Mouse (Mus musculus): Measurements from ENCODE around the gene Nod2. TPM values are rescaled to one million over a fixed set of nuclear protein-coding genes. Genes with fewer than 3 reads are reported as not detected.
"Not testable (repeated sequence)": the region's sequence is repeated elsewhere in the genome, so short reads cannot be mapped to it uniquely, and the experiment has no call there.

Gene Nod2
- total and polyA plus RNA-seq, 3 experiments, result 1.1 to 1.9 (median 1.5) TPM

GRCm38 (mm10) chr8:88650016-88650708 lies 3.0 kb downstream of the Nod2 start:
- Histone ChIP-seq H3K36me3 (ENCODE audit: control insufficient read depth, insufficient read depth, low read length) (no peaks in the 10 kb centered on the region), H3K79me2 (replicated peaks; ENCODE audit: control insufficient read depth, insufficient read depth, low read length) (no peaks in the 10 kb centered on the region), H3K27ac (peak overlapping the region; percentile 55), H3K9ac (ENCODE audit: low read depth, low read length) (no peak overlapping the region), H3K27me3 (ENCODE audit: control insufficient read depth, insufficient read depth, low read length) (no peaks in the 10 kb centered on the region), H3K4me1 (ENCODE audit: control insufficient read depth, insufficient read depth, low read length) (peaks cover 23% of the 10 kb centered on the region), H3K4me3 (no peak overlapping the region)
- TF ChIP-seq CTCF (IDR thresholded peaks at IDR 0.05) (no peak), POLR2A (IDR thresholded peaks at IDR 0.05; ENCODE audit: insufficient read depth, low read depth, low read length) (no peak), EP300 (IDR thresholded peaks at IDR 0.05; ENCODE audit: insufficient read depth, low read depth, low read length) (no peak)
- 39% methylated on average over 6 of the region's 6 CpGs for WGBS
- peak in 1 of 2 experiments; percentile 26 for DNase-seq
- intact Hi-C loops (cut with DNase I), result no loop called here

DNA sequence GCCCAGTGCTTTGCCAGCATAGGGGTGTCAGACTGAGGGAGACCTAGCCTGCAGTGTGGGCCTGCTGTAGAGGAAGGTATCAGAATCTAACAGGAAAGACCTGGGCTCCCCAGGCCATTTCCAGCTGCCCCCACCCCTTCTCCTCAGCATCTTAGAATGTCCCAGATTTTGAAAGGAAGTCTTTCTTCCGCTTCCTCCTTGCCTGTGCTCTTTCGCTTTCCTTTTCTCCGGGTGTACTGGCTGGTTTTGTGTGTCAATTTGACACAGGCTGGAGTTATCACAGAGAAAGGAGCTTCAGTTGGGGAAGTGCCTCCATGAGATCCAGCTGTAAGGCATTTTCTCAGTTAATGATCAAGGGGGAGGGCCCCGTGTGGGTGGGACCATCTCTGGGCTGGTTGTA lies 4.0 kb downstream of the Nod2 start:
- H3K4me1 ChIP-seq (ENCODE audit: control insufficient read depth, insufficient read depth, low read length), result peaks cover 23% of the 10 kb centered on the region
- 33% methylated on average over 4 of the region's 4 CpGs for WGBS
- H3K36me3 ChIP-seq (ENCODE audit: control insufficient read depth, insufficient read depth, low read length); intact Hi-C loops (cut with DNase I); H3K27me3 ChIP-seq (ENCODE audit: control insufficient read depth, insufficient read depth, low read length); H3K79me2 ChIP-seq (replicated peaks; ENCODE audit: control insufficient read depth, insufficient read depth, low read length); H3K4me3 ChIP-seq; H3K9ac ChIP-seq (ENCODE audit: low read depth, low read length): not testable (repeated sequence)
- peak overlapping the region; percentile 55 for H3K27ac ChIP-seq
- peak; percentile 38 to 46 for DNase-seq

- H3K4me1 ChIP-seq (ENCODE audit: control insufficient read depth, insufficient read depth, low read length), result peaks cover 8% of the 10 kb centered on the region
These were observed 8.2 kb downstream of the Nod2 start for GRCm38 (mm10) chr8:88655334-88655733.

DNA sequence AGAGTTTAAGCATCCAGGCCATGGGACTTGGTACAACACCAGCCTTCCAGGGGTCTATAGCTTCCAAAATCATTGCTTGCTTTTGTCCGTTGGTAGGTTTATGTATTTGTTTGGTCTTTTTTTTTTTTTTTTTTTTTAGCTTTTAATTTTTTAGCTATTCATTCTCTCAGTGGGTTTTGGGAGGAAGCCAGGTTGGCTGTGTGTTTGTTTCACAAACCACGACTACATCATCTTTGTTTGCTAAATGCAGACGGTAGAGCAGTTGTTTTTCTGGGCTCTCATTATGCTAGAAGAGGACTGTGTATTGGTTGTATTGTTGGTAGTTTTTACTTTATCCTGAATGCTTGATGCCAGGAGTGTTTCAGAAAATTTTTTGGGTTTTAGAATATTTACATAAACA lies 12.8 kb downstream of the Nod2 start:
- Histone ChIP-seq H3K27me3 (ENCODE audit: control insufficient read depth, insufficient read depth, low read length) (no peaks in the 10 kb centered on the region), H3K79me2 (replicated peaks; ENCODE audit: control insufficient read depth, insufficient read depth, low read length) (no peaks in the 10 kb centered on the region), H3K4me1 (ENCODE audit: control insufficient read depth, insufficient read depth, low read length) (no peaks in the 10 kb centered on the region; the same call in 1 of the 2 replicates), H3K4me3 (no peak overlapping the region), H3K36me3 (ENCODE audit: control insufficient read depth, insufficient read depth, low read length) (no peaks in the 10 kb centered on the region), H3K27ac (no peak overlapping the region), H3K9ac (ENCODE audit: low read depth, low read length) (no peak overlapping the region)
- intact Hi-C loops (cut with DNase I), result no loop called here
- TF ChIP-seq POLR2A (IDR thresholded peaks at IDR 0.05; ENCODE audit: insufficient read depth, low read depth, low read length) (no peak), EP300 (IDR thresholded peaks at IDR 0.05; ENCODE audit: insufficient read depth, low read depth, low read length) (no peak), CTCF (IDR thresholded peaks at IDR 0.05) (no peak)
- no peak for DNase-seq
- 61% methylated on average over 3 of the region's 3 CpGs for WGBS

More at GRCm38 (mm10) chr8:88655334-88655733, 8.2 kb downstream of the Nod2 start:
- intact Hi-C loops (cut with DNase I), result no loop called here
- Histone ChIP-seq H3K27ac (no peak overlapping the region), H3K79me2 (replicated peaks; ENCODE audit: control insufficient read depth, insufficient read depth, low read length) (no peaks in the 10 kb centered on the region), H3K4me3 (no peak overlapping the region), H3K36me3 (ENCODE audit: control insufficient read depth, insufficient read depth, low read length) (no peaks in the 10 kb centered on the region), H3K9ac (ENCODE audit: low read depth, low read length) (no peak overlapping the region), H3K27me3 (ENCODE audit: control insufficient read depth, insufficient read depth, low read length) (no peaks in the 10 kb centered on the region)
- no peak for DNase-seq
- no peak for TF ChIP-seq CTCF (IDR thresholded peaks at IDR 0.05)

DNA sequence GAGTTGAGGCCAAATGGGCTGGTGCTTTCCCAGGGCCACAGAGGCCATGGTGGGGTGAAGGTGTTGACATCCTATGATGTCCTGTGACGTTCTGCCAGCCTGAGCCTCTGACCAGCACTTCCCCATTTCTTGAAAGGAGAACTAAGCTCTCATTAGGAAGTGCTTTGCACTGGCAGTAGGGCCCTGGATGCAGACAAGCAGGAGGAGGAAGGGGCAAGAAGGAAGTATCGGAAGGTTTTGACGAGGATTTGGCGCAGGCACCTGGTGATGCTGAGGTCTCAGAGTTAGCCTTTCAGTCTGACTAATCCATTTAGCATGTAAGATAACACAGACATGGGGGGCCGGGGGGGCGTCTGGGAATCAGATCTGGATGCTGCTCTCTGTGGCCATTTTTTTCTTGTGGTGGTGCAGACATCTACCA lies 15.3 kb downstream of the Nod2 start:
- peak in 1 of 2 experiments; percentile 60 for DNase-seq
- intact Hi-C loops (cut with DNase I), result no loop called here
- TF ChIP-seq EP300 (IDR thresholded peaks at IDR 0.05; ENCODE audit: insufficient read depth, low read depth, low read length) (no peak), CTCF (IDR thresholded peaks at IDR 0.05) (no peak), POLR2A (IDR thresholded peaks at IDR 0.05; ENCODE audit: insufficient read depth, low read depth, low read length) (no peak)
- Histone ChIP-seq H3K27me3 (ENCODE audit: control insufficient read depth, insufficient read depth, low read length) (no peaks in the 10 kb centered on the region), H3K36me3 (ENCODE audit: control insufficient read depth, insufficient read depth, low read length) (no peaks in the 10 kb centered on the region), H3K4me1 (ENCODE audit: control insufficient read depth, insufficient read depth, low read length) (no peaks in the 10 kb centered on the region), H3K4me3 (no peak overlapping the region), H3K79me2 (replicated peaks; ENCODE audit: control insufficient read depth, insufficient read depth, low read length) (no peaks in the 10 kb centered on the region), H3K27ac (no peak overlapping the region), H3K9ac (ENCODE audit: low read depth, low read length) (no peak overlapping the region)
- WGBS, result 65% methylated on average over 6 of the region's 6 CpGs

DNA sequence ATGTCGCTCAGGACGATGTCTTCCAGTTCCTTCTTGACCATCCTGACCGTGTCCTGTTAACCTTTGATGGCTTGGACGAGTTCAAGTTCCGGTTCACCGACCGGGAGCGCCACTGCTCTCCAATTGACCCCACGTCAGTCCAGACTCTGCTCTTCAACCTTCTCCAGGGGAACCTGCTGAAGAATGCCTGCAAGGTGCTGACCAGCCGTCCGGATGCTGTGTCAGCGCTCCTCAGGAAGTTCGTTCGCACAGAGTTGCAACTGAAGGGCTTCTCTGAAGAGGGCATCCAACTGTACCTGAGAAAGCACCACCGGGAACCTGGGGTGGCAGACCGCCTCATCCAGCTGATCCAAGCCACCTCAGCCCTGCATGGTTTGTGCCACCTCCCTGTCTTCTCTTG lies 17.0 kb downstream of the Nod2 start:
- H3K4me3 ChIP-seq, result no peak overlapping the region
- TF ChIP-seq EP300 (IDR thresholded peaks at IDR 0.05; ENCODE audit: insufficient read depth, low read depth, low read length) (no peak), CTCF (IDR thresholded peaks at IDR 0.05) (no peak), POLR2A (IDR thresholded peaks at IDR 0.05; ENCODE audit: insufficient read depth, low read depth, low read length) (no peak)
- no peak for DNase-seq
- WGBS, result 82% methylated on average over 16 of the region's 16 CpGs
- H3K27me3 ChIP-seq (ENCODE audit: control insufficient read depth, insufficient read depth, low read length), result no peaks in the 10 kb centered on the region
- intact Hi-C loops (cut with DNase I), result no loop called here
- H3K4me1 ChIP-seq (ENCODE audit: control insufficient read depth, insufficient read depth, low read length), result no peaks in the 10 kb centered on the region
- no peak overlapping the region for H3K9ac ChIP-seq (ENCODE audit: low read depth, low read length)
- no peaks in the 10 kb centered on the region for H3K36me3 ChIP-seq (ENCODE audit: control insufficient read depth, insufficient read depth, low read length)
- no peaks in the 10 kb centered on the region for H3K79me2 ChIP-seq (replicated peaks; ENCODE audit: control insufficient read depth, insufficient read depth, low read length)
- no peak overlapping the region for H3K27ac ChIP-seq

Data from heart, adult 2 months (tissue).